Mouse (Mus musculus): ENCODE measurements at regions not wholly inside any gene's neighbourhood (a gene's known extent, or its start where the extent isn't known, plus 50 kb on each side); places are given as distances from the start of the nearest gene placed in this dataset.

GRCm38 (mm10) chr4:153097601-153098000 lies 385.0 kb downstream of the Ajap1 start:
- POLR2A ChIA-PET, result no interaction called here
- ATAC-seq (no peak), DNase-seq (ENCODE audit: low read depth, low spot score) (no peak)
- H3K27me3 ChIP-seq, result no peaks in the 10 kb centered on the region
- in situ Hi-C loops (cut with MboI; ENCODE audit: low pct_unique_long_range_greater_than_20kb), result no loop called here
- no peak for TF ChIP-seq CTCF (IDR thresholded peaks at IDR 0.05)
- CTCF ChIA-PET, result no interaction called here

DNA sequence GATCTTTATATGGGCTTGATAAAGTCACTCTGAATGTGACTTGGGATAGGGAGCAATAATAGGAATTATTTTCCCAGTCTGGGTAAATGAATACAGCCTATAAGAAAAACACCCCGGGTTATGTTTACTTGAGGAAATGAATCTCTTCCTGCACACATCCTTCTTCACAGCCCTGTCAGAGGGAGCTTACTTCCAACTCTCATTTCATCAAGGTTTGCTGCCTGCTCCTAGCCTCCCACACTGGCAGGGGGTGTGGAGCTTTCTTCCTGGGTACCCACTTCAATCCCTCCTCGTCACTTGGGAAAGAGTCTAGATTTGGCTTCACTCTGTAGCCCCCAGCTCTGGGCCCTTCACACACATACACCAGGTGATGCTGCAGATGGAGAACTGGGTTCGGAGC lies 389.5 kb downstream of the Ajap1 start:
- POLR2A ChIA-PET, result no interaction called here
- ATAC-seq, result no peak
- no peak for TF ChIP-seq CTCF (IDR thresholded peaks at IDR 0.05)

DNA sequence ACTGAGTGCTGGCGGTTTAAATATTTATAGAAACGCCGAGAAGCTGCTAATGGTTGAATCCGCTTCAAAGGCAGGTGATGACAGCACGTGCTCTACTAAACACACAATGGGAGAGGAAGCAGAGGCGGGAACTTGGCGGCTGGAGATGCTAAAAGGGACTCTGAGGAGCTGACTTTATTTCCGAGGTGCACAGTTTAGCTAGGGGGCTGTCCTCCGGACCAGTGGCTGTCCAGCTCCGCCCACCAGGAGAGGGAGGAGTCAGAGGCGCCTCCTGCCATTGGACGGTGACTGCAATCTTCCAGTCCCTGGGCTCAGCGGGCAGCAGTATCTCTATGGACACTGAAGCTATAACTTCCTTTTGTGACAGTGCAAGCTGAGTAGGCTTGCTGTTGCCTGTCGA lies 400.4 kb downstream of the Ajap1 start:
- in situ Hi-C loops (cut with MboI; ENCODE audit: low pct_unique_long_range_greater_than_20kb), result no loop called here
- DNase-seq (ENCODE audit: low read depth, low spot score), result no peak
- CTCF ChIA-PET, result no interaction called here
- no peaks in the 10 kb centered on the region for H3K27me3 ChIP-seq
- ATAC-seq, result no peak
- POLR2A ChIA-PET, result no interaction called here
- TF ChIP-seq CTCF (IDR thresholded peaks at IDR 0.05), result no peak

More for the DNA sequence above, 389.5 kb downstream of the Ajap1 start:
- in situ Hi-C loops (cut with MboI; ENCODE audit: low pct_unique_long_range_greater_than_20kb), result no loop called here
- CTCF ChIA-PET, result no interaction called here
- H3K27me3 ChIP-seq, result no peaks in the 10 kb centered on the region
- no peak for DNase-seq (ENCODE audit: low read depth, low spot score)

DNA sequence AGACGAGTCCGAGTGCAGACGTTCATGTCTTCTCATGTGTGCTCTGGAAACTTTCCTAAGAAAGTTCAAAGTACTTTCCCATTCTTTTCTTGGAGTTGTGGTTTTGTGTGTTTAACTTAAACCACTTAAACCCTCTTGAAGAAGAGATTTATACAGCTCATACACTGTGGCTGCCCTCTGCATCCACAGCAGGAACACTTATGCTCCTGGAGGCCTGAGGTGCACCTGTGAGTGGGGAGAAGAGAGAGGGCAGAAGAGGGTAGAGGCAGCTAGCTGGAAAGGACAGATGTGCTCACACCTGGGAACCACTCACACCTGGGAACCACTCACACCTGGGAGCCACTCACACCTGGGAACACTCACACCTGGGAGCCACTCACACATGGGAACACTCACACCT lies 408.0 kb downstream of the Ajap1 start:
- POLR2A ChIA-PET, result no interaction called here
- CTCF ChIA-PET, result no interaction called here
- no peaks in the 10 kb centered on the region for H3K27me3 ChIP-seq
- in situ Hi-C loops (cut with MboI; ENCODE audit: low pct_unique_long_range_greater_than_20kb), result no loop called here
- no peak for DNase-seq (ENCODE audit: low read depth, low spot score)
- no peak for TF ChIP-seq CTCF (IDR thresholded peaks at IDR 0.05)
- no peak for ATAC-seq

DNA sequence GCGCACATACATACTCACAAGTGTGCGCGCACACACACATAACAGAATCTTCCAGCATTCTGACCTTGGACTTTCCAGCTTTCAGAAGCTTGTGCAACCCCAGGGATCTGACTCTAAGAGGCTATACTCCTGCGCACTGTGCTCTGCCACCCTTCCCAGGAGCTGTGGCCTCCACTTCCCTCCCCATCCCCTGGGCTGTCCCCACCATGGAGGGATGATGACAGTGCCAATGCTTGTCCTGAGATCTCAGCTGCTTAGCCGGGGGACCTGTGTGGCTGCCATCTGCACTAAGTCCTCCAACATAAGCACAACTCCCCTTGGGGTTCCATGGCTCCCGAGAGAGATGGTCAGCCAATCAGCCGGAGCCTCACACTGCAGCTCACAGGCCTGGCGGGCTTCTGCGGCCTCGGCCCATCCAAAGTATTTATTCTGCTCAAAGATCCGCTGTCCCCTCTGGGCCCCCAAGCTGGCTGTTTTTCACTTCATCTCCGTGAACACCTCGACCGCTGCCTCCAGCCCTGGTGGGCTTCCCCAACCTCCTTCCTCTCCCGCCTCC lies 412.3 kb downstream of the Ajap1 start:
- no peak for TF ChIP-seq CTCF (IDR thresholded peaks at IDR 0.05)
- ChIA-PET POLR2A (no interaction called here), CTCF (no interaction called here)
- no peaks in the 10 kb centered on the region for H3K27me3 ChIP-seq
- no peak for ATAC-seq
- in situ Hi-C loops (cut with MboI; ENCODE audit: low pct_unique_long_range_greater_than_20kb), result no loop called here
- no peak for DNase-seq (ENCODE audit: low read depth, low spot score)

DNA sequence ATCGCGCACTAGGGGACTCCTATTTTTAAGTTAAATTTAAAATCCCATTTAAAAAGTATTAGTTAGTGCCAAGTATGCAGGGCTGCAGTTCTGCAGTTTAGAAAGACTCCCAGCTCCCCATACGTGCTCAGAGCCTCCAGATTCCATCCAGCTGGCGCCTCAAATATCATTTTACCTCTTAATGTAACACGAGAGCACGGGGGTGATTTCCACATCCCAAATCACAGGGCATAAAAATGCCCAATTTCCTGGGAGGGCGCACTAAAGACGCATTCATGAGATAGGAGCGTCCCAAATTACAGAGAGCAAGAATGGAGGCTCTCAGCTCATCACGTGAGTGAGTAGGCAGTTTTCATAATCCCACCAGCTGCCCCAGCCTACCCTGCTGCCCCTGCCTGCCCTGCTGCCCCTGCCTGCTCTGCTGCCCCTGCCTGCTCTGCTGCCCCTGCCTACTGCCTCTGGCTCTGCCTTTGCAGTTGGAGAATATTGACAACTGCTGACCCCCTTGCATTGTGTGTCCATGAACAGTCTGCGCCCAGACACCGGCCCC lies 414.1 kb downstream of the Ajap1 start:
- POLR2A ChIA-PET, result no interaction called here
- ATAC-seq (no peak), DNase-seq (ENCODE audit: low read depth, low spot score) (no peak)
- TF ChIP-seq CTCF (IDR thresholded peaks at IDR 0.05), result no peak
- CTCF ChIA-PET, result no interaction called here
- H3K27me3 ChIP-seq, result no peaks in the 10 kb centered on the region
- in situ Hi-C loops (cut with MboI; ENCODE audit: low pct_unique_long_range_greater_than_20kb), result no loop called here

DNA sequence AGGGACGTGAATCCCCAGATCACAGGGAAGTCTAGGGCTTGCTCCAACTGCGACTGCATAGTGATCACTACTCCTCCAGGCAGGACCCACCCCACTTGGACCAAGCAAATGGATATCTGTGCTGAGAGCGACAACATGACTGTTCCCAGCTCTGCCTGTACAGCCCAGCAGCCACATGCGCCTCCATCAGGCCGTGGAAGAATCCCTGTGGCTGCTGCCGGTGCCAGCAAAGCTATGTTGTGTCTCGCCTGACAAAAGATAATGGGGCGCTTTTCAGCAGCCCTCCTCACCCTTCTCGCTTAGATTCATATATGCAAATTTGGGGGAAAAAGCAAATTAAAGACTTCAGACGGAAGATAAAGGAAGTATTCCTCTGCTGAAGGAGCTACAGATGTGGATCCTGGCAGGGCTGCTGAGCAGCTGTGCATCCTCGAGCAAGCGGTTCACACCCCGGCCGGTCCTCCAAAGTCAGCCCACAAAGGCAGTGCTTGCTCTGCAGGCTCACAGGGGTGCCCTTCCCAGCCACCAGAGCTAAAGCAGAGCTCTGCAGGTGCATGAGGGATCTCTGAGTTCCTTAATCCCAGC lies 418.5 kb downstream of the Ajap1 start:
- ATAC-seq (no peak), DNase-seq (ENCODE audit: low read depth, low spot score) (no peak)
- POLR2A ChIA-PET, result interaction anchor here (0.6 kb wide), 1 partner anchor 14 kb away, joined by 3 read pairs; no protein-coding TSS in a partner anchor
- no peaks in the 10 kb centered on the region for H3K27me3 ChIP-seq
- TF ChIP-seq CTCF (IDR thresholded peaks at IDR 0.05), result no peak
- in situ Hi-C loops (cut with MboI; ENCODE audit: low pct_unique_long_range_greater_than_20kb), result no loop called here
- CTCF ChIA-PET, result no interaction called here

- DNase-seq (ENCODE audit: low read depth, low spot score), result no peak
- no peaks in the 10 kb centered on the region for H3K27me3 ChIP-seq
- CTCF ChIA-PET, result no interaction called here
- POLR2A ChIA-PET, result no interaction called here
- no peak for ATAC-seq
- TF ChIP-seq CTCF (IDR thresholded peaks at IDR 0.05), result no peak
- in situ Hi-C loops (cut with MboI; ENCODE audit: low pct_unique_long_range_greater_than_20kb), result no loop called here
Measured at GRCm38 (mm10) chr4:153063402-153063801, 419.2 kb downstream of the Ajap1 start.

DNA sequence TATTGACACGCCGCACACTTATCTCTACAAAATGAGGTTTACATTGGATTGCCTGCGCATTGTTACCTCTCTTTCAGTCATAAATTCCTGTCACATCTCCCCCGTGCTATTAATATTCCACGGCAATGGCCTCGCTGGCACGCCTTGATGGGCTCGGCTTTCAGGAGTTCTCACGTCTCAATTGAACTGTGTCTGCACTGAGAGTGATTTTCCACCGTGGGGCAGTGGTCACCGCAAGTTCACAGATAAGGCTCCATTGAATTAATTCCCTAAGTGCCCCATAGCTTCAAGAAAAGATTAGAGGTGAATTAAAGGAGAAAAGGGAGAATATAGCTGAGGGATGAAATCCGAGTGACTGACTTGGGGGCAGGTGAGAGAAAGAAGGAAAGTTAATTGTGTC lies 424.5 kb downstream of the Ajap1 start:
- POLR2A ChIA-PET, result no interaction called here
- CTCF ChIA-PET, result no interaction called here
- DNase-seq (ENCODE audit: low read depth, low spot score) (no peak), ATAC-seq (no peak)
- in situ Hi-C loops (cut with MboI; ENCODE audit: low pct_unique_long_range_greater_than_20kb), result no loop called here
- TF ChIP-seq CTCF (IDR thresholded peaks at IDR 0.05), result no peak
- H3K27me3 ChIP-seq, result no peaks in the 10 kb centered on the region

DNA sequence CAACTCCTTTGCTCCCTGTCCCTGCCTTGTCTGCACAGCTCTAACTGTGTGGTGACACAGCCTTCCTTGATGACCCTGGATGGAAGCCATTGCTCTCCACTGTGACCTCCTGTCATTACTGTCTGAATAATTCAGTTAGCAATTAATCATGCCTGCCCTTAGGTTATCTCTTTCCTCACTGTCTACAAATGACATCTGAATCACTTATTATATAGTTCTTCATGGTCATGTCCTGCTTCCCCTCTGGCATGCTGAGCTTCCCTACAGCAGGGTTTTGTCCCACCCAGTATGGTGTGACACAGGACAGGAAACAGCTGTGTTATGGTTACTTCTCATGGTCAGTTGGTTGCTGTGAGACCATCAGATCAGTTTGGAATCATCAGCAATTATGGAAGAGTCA lies 458.9 kb downstream of the Ajap1 start:
- TF ChIP-seq CTCF (IDR thresholded peaks at IDR 0.05), result no peak
- H3K27me3 ChIP-seq, result no peaks in the 10 kb centered on the region
- DNase-seq (ENCODE audit: low read depth, low spot score) (no peak), ATAC-seq (no peak)
- CTCF ChIA-PET, result no interaction called here
- in situ Hi-C loops (cut with MboI; ENCODE audit: low pct_unique_long_range_greater_than_20kb), result no loop called here
- POLR2A ChIA-PET, result no interaction called here

DNA sequence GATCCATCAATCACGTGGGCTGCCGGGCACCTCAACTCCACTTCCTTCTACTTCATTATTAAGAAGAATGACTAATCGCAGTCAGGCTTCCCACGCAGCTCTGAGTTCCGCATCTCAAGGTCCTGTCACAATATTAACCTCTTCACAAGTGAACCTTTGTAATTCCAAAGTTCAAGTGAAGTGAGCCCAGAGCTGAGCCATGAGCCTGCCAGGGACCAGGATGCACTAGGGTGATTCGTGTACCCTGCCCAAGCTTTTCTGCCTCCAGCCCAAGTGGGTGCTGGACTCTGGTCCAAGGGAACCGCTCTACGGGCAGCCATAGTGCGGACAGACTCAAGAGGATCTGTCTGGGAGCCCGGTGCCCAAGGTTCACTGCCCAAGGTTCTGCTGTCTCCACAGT lies 463.4 kb downstream of the Ajap1 start:
- in situ Hi-C loops (cut with MboI; ENCODE audit: low pct_unique_long_range_greater_than_20kb), result no loop called here
- no peak for TF ChIP-seq CTCF (IDR thresholded peaks at IDR 0.05)
- DNase-seq (ENCODE audit: low read depth, low spot score) (no peak), ATAC-seq (no peak)
- ChIA-PET POLR2A (no interaction called here), CTCF (no interaction called here)
- no peaks in the 10 kb centered on the region for H3K27me3 ChIP-seq
